Mouse (Mus musculus) limb, embryonic 12.5 days (tissue): ENCODE measurements around the gene Exoc7. TPM values are rescaled to one million over a fixed set of nuclear protein-coding genes. Genes with fewer than 3 reads are reported as not detected.
A peak's percentile ranks its signal among the peaks of the same experiment; 100 is the strongest.

ENCODE experiments used
- ATAC-seq: fragments of 200-750 bp; cut with Nextera tagmentation; 2 replicates; pipeline ENCODE4 v1.8.0; 2017; ENCODE audit warnings: low read depth, moderate TSS enrichment; ENCODE audit not compliant: insufficient number of reproducible peaks, insufficient read depth, low FRiP score, low TSS enrichment
- H3K27ac ChIP-seq: fragments of 300-500 bp; sonication (generic); 2 replicates; pipeline ENCODE4 v1.5.1; 2016; ENCODE audit warnings: mild to moderate bottlenecking, moderate library complexity
- H3K27me3 ChIP-seq: fragments of 300-500 bp; sonication (generic); 2 replicates; pipeline ENCODE4 v1.6.1; 2016; ENCODE audit warnings: mild to moderate bottlenecking, moderate library complexity
- H3K36me3 ChIP-seq: fragments of 300-500 bp; sonication (generic); 2 replicates; pipeline ENCODE4 v1.6.1; 2016; ENCODE audit warnings: mild to moderate bottlenecking, moderate library complexity
- H3K4me1 ChIP-seq: fragments of 300-500 bp; sonication (generic); replicated peaks from 2 replicates; pipeline ENCODE4 v1.6.1; 2016
- H3K4me2 ChIP-seq: fragments of 300-500 bp; sonication (generic); 2 replicates; pipeline ENCODE4 v1.6.1; 2016; ENCODE audit warnings: mild to moderate bottlenecking, moderate library complexity
- H3K4me3 ChIP-seq: fragments of 300-500 bp; sonication (generic); replicated peaks from 2 replicates; pipeline ENCODE4 v1.5.1; 2016; ENCODE audit warnings: mild to moderate bottlenecking
- H3K9ac ChIP-seq: fragments of 300-500 bp; sonication (generic); replicated peaks from 2 replicates; pipeline ENCODE4 v1.6.1; 2016; ENCODE audit warnings: mild to moderate bottlenecking, moderate library complexity
- H3K9me3 ChIP-seq: fragments of 300-500 bp; sonication (generic); 2 replicates; pipeline ENCODE4 v1.6.1; 2016; ENCODE audit warnings: mild to moderate bottlenecking, moderate library complexity
- WGBS: fragments of 180-500 bp; shearing (Covaris S2); methylation state at CpG from one replicate; pipeline ENCODE4 v1.1.7; 2016; 5-methylcytosine and 5-hydroxymethylcytosine counted together
- polyA plus RNA-seq: library from polyadenylated mRNA; unstranded; fragments of >200 nt; fragmentation: Nextera tagmentation; extraction: Ambion mirVana; gene quantifications from 2 replicates; pipeline ENCODE4 v1.2.1, GENCODE M21; 2016

The Exoc7 gene
- polyA plus RNA-seq: 77.6 and 82.8 TPM in 2 replicates

DNA sequence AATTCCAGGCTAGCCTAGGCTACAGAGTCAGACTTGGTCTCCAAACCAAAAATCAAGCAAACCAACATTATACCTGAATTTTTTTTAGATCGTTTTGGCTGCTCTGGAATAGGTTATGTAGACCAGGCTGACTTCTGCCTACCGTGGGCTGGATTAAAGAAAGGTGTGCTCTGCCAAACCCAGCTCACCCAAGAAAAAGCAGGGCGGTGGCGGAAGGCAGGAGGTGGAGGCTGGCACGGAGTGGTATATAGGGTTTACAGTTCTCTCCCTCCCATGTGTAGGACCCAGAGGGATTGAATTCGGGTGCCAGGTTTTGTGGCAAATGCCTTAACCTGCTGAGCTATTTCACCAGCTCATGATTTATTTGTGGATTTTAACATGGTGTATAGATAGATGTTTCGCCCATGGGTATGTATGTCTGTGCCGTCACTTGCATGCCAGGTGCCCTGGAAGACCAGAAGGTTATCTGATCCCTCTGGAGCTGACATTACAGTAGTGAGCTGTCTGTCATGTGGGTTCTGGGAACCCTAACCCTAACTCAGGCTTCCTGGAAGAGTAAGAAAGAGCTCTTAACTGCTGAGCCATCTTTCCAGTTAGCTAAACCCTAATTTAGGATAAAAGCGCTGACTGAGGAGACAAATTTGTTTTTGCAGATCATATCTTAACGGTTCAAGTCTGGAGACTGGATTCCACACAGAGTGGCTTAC lies at the start of gene Exoc7:
TSS of gene Exoc7 (minus strand) at position 215 of the 707 bp plus-strand sequence.
- no peaks in the 10 kb centered on the region for H3K9me3 ChIP-seq
- peaks cover 31% of the 10 kb centered on the region for H3K36me3 ChIP-seq
- 0 out of 2 replicates have a peak, but pooled peaks cover 3% of the 10 kb centered on the region for H3K27me3 ChIP-seq
- WGBS: 86% methylated on average over 10 of the region's 10 CpGs
- peaks cover 9% of the 10 kb centered on the region for H3K4me1 ChIP-seq
- peak within 1 kb of the TSS; percentile 85 for H3K4me2 ChIP-seq
- peak; percentile 26; the same call in 1 of the 2 replicates for ATAC-seq
- peak within 1 kb of the TSS; percentile 59 for H3K4me3 ChIP-seq
- peak within 1 kb of the TSS; percentile 64 for H3K9ac ChIP-seq
- H3K27ac ChIP-seq: 0 out of 2 replicates have a peak within 1 kb of the TSS, but pooled peaks have one; percentile 25

DNA sequence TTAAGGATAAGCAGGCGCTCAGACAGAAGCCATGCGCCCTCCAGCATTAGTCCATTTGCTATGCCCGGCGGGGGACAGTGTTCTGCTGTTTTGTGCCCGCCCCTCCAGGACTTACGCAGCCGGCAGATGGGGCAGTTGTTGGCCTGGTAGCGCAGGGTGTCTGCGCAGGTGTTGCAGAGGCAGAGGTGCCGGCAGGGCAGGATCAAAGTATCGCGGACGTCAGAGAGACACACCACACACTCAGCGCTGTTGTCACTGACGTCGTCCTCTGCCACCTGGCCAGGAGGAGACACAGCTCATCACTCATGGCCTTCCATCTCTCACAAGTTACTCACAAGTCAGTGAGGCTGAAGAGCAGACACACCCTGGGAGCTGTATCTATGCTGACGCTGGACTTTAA lies 47.5 kb upstream of the Exoc7 start:
- Histone ChIP-seq H3K4me2 (no peak overlapping the region), H3K9me3 (0 out of 2 replicates have a peak, but pooled peaks cover 4% of the 10 kb centered on the region), H3K27ac (no peak overlapping the region), H3K4me1 (no peaks in the 10 kb centered on the region), H3K4me3 (no peak overlapping the region), H3K9ac (no peak overlapping the region), H3K27me3 (no peaks in the 10 kb centered on the region), H3K36me3 (peaks cover 79% of the 10 kb centered on the region)
- 36% methylated on average over 17 of the region's 17 CpGs for WGBS
- ATAC-seq: no peak

DNA sequence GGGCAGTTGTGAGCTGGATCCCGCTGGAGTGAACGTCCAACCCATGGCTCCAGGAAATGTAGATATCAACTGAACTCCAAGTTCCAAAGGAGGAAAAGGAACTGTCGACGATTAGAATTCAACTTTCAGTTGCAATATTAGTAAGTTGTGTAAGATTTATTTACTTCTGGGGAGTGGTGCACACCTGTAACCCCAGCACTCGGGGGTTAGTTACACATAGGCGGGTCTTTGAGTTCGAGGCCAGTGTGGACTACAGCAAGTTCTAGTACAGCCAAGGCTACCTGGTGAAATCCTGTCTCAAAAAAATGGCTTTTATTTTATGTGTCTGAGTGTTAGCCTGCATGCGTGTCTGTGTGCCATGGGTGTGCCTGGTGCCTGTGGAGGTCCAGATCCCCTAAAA lies 46.5 kb upstream of the Exoc7 start:
- Histone ChIP-seq H3K9ac (no peak overlapping the region), H3K4me3 (no peak overlapping the region), H3K27ac (no peak overlapping the region), H3K36me3 (peaks cover 79% of the 10 kb centered on the region), H3K27me3 (no peaks in the 10 kb centered on the region), H3K4me1 (no peaks in the 10 kb centered on the region), H3K9me3 (0 out of 2 replicates have a peak, but pooled peaks cover 4% of the 10 kb centered on the region), H3K4me2 (no peak overlapping the region)
- 90% methylated on average over 8 of the region's 8 CpGs for WGBS
- no peak for ATAC-seq

DNA sequence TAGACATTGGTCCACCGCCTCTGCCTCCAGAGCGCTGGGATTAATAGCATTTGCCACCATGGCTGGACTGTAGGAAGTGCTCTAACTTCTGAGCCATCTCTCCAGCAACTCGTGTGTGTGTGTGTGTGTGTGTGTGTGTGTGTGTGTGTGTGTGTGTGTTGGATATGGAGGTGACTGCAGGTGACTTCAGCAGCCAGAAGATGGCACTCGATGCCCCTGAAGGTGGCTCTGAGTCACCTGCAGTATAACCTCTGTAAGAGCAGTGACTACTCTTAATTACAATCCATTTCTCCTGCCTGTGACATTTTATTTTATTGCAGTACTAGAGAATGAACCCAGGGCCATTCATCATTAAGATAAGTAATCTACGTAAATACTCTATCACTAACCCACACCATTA lies 44.3 kb upstream of the Exoc7 start:
- ATAC-seq: no peak
- 83% methylated on average over 5 of the region's 5 CpGs for WGBS
- Histone ChIP-seq H3K36me3 (peaks cover 88% of the 10 kb centered on the region), H3K4me1 (no peaks in the 10 kb centered on the region), H3K27ac (no peak overlapping the region), H3K27me3 (no peaks in the 10 kb centered on the region), H3K9ac (no peak overlapping the region), H3K4me3 (no peak overlapping the region), H3K9me3 (0 out of 2 replicates have a peak, but pooled peaks cover 4% of the 10 kb centered on the region), H3K4me2 (no peak overlapping the region)

DNA sequence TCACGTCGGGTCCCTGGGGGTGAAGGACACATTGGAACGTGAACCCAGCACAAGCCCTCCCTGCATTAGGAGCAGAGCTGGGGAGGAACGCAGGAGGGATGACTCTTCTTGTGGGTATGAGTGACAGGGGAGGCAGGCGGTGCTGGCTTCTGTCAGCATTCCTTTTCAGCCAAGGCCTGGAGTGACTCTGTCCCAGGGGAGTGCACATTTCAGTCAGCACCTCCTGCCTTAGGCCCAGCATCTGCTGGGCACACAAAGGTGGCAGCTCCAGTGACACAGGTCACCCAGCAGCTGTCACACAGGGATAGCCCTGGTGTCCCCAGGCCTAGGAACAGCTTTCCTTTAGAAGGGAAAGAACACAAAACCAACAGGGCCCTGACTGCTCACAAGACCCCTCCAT lies 40.9 kb upstream of the Exoc7 start:
- WGBS: 82% methylated on average over 5 of the region's 5 CpGs
- Histone ChIP-seq H3K4me3 (no peak overlapping the region), H3K36me3 (peaks cover 88% of the 10 kb centered on the region), H3K4me1 (no peaks in the 10 kb centered on the region), H3K27me3 (no peaks in the 10 kb centered on the region), H3K27ac (no peak overlapping the region), H3K9me3 (no peaks in the 10 kb centered on the region), H3K4me2 (no peak overlapping the region), H3K9ac (no peak overlapping the region)
- no peak for ATAC-seq

DNA sequence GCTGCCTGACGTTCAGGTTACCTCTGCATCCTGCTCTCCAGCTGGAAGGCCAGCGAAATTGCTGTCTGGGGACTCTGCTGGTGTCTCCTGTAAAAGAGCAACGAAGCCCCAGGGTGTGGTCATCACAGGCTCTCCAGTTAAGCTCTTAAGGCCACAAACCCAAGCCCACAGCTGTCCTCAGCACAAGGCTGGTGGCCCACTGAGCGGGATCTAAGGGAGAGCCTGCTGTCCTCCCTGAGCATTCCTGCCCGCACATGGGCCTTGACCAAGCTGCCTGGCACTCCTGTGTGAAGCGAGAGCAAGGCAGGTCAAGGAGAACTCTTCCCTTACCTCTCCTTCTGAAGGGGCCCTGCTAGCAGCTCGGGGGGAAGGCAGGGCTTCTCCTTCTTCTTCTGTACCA lies 40.0 kb upstream of the Exoc7 start:
- no peak for ATAC-seq
- Histone ChIP-seq H3K4me3 (no peak overlapping the region), H3K4me2 (no peak overlapping the region), H3K9me3 (no peaks in the 10 kb centered on the region), H3K4me1 (no peaks in the 10 kb centered on the region), H3K36me3 (peaks cover 90% of the 10 kb centered on the region), H3K9ac (no peak overlapping the region), H3K27me3 (no peaks in the 10 kb centered on the region), H3K27ac (no peak overlapping the region)
- WGBS: 76% methylated on average over 7 of the region's 7 CpGs

DNA sequence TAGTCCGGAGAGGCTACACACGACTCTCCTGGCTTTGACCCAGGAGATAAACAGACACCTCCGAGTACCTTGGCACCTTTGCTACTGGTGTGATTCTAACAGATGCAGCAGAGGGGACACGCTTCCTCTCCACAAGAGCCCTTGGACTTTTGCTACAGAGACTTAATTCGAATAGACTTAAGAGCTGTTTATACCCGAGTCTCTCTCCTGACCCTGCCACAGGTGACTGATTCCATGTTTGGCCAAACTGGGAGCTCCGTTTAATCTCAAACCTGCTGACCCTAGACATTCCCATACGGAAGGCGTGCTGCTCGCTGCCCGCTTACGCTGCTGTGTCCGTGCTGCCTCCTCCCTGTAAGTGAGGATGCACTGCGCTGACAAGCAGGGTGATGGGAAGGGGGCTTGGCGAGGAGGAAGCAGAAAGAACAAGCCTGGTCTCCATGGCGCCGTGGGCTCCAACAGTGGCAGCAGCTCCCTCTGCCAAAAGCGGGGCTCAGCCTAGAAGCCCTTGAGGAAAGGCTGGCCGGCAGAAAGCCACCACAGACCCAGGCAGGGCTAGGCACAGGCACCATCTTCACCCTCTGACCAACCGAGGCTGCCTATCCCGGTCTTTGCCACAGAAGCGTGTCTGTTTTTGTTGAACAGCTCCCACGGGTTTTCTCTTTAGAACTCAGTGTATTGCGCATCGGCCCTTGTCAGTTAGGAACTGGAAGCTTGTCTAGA lies 35.2 kb upstream of the Exoc7 start:
- Histone ChIP-seq H3K9me3 (no peaks in the 10 kb centered on the region), H3K4me3 (no peak overlapping the region), H3K27me3 (no peaks in the 10 kb centered on the region; the same call in 1 of the 2 replicates), H3K9ac (no peak overlapping the region), H3K36me3 (peaks cover 79% of the 10 kb centered on the region), H3K27ac (no peak overlapping the region), H3K4me2 (no peak overlapping the region), H3K4me1 (peaks cover 2% of the 10 kb centered on the region)
- no peak for ATAC-seq
- 73% methylated on average over 25 of the region's 25 CpGs for WGBS

DNA sequence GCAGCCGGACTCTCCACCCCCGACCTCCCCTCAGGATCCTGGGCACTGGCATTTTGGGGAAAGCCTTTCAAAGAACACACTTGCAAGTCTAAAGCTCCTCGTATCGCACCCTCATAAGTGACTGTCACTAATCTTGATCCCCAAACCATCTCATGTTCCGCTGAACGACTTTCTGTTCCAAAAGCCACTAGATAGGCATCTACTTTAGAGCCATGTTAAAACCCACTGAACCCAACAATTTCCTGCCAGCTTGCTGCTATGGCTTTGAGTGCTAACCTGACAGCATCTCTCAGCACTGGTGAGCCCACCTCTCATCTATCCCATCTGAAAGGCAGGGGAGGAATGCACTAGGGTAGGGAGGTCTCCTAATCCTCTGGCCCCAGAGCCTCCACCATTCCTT lies 30.5 kb upstream of the Exoc7 start:
- Histone ChIP-seq H3K9ac (peak overlapping the region; percentile 45; the same call in 1 of the 2 replicates), H3K9me3 (no peaks in the 10 kb centered on the region), H3K4me2 (no peak overlapping the region; the same call in 1 of the 2 replicates), H3K4me1 (peaks cover 38% of the 10 kb centered on the region), H3K27me3 (peaks cover 36% of the 10 kb centered on the region), H3K4me3 (no peak overlapping the region), H3K27ac (no peak overlapping the region), H3K36me3 (peaks cover 35% of the 10 kb centered on the region)
- no peak for ATAC-seq
- 69% methylated on average over 6 of the region's 6 CpGs for WGBS

DNA sequence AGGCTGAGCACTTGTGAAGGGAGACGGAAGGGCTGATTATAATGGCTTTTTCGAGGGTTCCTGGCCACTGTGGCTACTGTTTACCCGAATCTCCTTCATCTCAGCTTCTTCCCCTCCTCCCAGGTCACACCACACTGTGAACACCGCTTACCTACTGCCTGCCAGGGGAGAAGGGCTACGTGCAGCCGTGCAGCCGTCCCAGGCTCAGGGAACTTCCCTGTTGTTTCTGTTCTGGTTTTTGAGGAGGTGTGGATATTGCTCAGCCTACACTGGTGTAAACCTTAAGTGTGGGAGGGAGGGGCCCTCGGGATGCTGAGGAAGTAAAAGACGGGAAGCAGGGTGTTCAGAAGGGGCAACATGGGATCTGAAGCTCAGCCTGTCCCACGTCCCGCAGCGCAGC lies 30.0 kb upstream of the Exoc7 start:
- Histone ChIP-seq H3K27ac (0 out of 2 replicates have a peak overlapping the region, but pooled peaks have one; percentile 20), H3K9ac (peak overlapping the region; percentile 45; the same call in 1 of the 2 replicates), H3K9me3 (no peaks in the 10 kb centered on the region), H3K36me3 (peaks cover 29% of the 10 kb centered on the region), H3K4me2 (peak overlapping the region; percentile 13), H3K4me1 (peaks cover 43% of the 10 kb centered on the region), H3K27me3 (peaks cover 41% of the 10 kb centered on the region), H3K4me3 (no peak overlapping the region)
- no peak for ATAC-seq
- 35% methylated on average over 12 of the region's 12 CpGs for WGBS

DNA sequence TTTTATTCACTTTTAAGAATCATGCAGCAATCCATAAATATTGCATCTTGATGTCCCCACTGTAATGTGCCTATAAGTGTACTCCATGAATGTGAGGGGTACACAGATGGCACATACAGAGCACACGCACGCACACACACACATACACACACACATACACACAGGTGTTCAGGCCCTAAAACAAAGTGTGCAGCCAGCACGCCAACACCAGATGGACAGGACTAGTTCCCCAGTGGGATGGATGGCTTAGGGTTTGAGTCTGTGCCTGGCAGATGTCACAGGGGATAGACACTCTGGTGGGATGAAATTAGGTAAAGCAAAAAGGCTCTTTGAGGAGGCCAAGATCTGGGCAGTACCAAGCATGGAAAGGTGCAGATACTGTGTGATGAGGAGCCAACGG lies 29.4 kb upstream of the Exoc7 start:
- Histone ChIP-seq H3K27ac (no peak overlapping the region), H3K9ac (peak overlapping the region; percentile 73), H3K4me1 (peaks cover 49% of the 10 kb centered on the region), H3K4me3 (peak overlapping the region; percentile 60), H3K9me3 (no peaks in the 10 kb centered on the region), H3K27me3 (peaks cover 42% of the 10 kb centered on the region), H3K36me3 (peaks cover 23% of the 10 kb centered on the region), H3K4me2 (peak overlapping the region; percentile 96)
- 68% methylated on average over 4 of the region's 4 CpGs for WGBS
- no peak for ATAC-seq

DNA sequence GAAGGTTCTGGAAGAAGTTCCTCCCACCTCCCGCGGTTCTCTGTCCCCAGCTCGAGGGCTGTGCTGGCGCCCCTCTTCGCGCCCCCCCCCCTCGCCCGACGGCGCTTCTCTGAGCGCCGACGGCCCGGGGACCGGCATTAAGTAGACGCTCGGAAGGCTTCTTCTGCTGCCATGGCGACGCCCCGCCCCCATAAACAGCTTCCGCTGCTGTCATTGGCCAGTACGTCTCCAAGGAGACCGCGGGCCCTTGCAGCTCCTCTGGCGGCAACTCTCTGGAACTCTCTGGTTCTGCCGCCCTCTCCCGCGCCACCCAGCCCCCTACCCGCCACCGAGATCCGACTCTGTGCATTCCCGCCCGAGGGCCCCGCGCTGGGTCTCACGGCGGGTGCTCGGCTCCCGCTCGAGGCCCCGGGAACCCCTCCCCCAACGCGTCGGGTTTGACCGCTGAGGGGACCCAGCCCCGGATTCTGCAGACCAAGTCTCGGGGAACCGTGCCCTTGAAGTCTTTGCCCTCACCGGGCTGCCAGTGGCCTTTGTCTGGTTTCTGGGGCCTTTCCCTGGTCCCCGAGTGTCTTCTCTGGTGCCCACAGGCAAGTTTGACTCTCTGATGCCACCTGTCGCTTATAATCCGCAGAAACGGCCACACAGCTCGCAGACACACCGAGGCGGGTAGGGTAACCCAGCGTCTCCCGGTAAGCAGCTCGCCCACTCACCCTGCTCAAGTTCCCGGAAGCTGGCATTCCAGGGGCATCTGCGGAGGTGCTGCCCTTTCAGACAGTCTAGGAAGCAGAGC lies 28.4 kb upstream of the Exoc7 start, which contains the start of gene Foxj1:
TSS of gene Foxj1 (minus strand) at position 156 of the 793 bp plus-strand sequence.
- H3K4me1 ChIP-seq: peaks cover 49% of the 10 kb centered on the region
- peak within 1 kb of the TSS; percentile 73 for H3K9ac ChIP-seq
- peak within 1 kb of the TSS; percentile 78; the same call in 1 of the 2 replicates for H3K27ac ChIP-seq
- WGBS: under 1% methylated on average over 59 of the region's 61 CpGs
- peaks cover 42% of the 10 kb centered on the region for H3K27me3 ChIP-seq
- no peaks in the 10 kb centered on the region for H3K9me3 ChIP-seq
- peak within 1 kb of the TSS; percentile 60 for H3K4me3 ChIP-seq
- H3K4me2 ChIP-seq: peak within 1 kb of the TSS; percentile 96
- H3K36me3 ChIP-seq: peaks cover 21% of the 10 kb centered on the region
- peak; percentile 84 for ATAC-seq
